Mouse (Mus musculus) lung, postnatal 14 days (tissue): ENCODE measurements at regions not wholly inside any gene's neighbourhood (a gene's known extent, or its start where the extent isn't known, plus 50 kb on each side); places are given as distances from the start of the nearest gene placed in this dataset.
"Not testable (repeated sequence)": the region's sequence is repeated elsewhere in the genome, so short reads cannot be mapped to it uniquely, and the experiment has no call there.

Source experiments
- DNase-seq: peaks from one replicate; pipeline ENCODE4 v3.0.0; 2021

GRCm38 (mm10) chr19:59516957-59517356, 58.8 kb downstream of the Emx2 start:
- no peak for DNase-seq

GRCm38 (mm10) chr19:59519156-59519555, 61.0 kb downstream of the Emx2 start:
- DNase-seq, result no peak

- DNase-seq, result no peak
Measured at GRCm38 (mm10) chr19:59522176-59522575, 64.0 kb downstream of the Emx2 start.

GRCm38 (mm10) chr19:59523356-59523755, 65.2 kb downstream of the Emx2 start:
- DNase-seq, result no peak

- DNase-seq, result no peak
Measured at GRCm38 (mm10) chr19:59564101-59564500, 105.9 kb downstream of the Emx2 start.

- DNase-seq, result no peak
Measured at GRCm38 (mm10) chr19:59568907-59569306, 110.7 kb downstream of the Emx2 start.

GRCm38 (mm10) chr19:59569590-59569989, 111.4 kb downstream of the Emx2 start:
- not testable (repeated sequence) for DNase-seq

GRCm38 (mm10) chr19:59574346-59574745, 116.2 kb downstream of the Emx2 start:
- no peak for DNase-seq

- DNase-seq, result no peak
Measured at GRCm38 (mm10) chr19:59577886-59578285, 119.7 kb downstream of the Emx2 start.

GRCm38 (mm10) chr19:59579676-59580075, 121.5 kb downstream of the Emx2 start:
- no peak for DNase-seq

- peak; percentile 6 for DNase-seq
Measured at GRCm38 (mm10) chr19:59585835-59586234, 127.7 kb downstream of the Emx2 start.

GRCm38 (mm10) chr19:59587303-59587702, 129.1 kb downstream of the Emx2 start:
- no peak for DNase-seq

GRCm38 (mm10) chr19:59588068-59588522, 129.9 kb downstream of the Emx2 start:
- peak; percentile 24 for DNase-seq

GRCm38 (mm10) chr19:59590021-59590420, 131.8 kb downstream of the Emx2 start:
- no peak for DNase-seq

GRCm38 (mm10) chr19:59592060-59592459, 133.9 kb downstream of the Emx2 start:
- no peak for DNase-seq

- no peak for DNase-seq
Measured at GRCm38 (mm10) chr19:59624288-59624795, 166.2 kb downstream of the Emx2 start.

GRCm38 (mm10) chr19:59627681-59628080, 169.5 kb downstream of the Emx2 start:
- no peak for DNase-seq

GRCm38 (mm10) chr19:59628296-59629160, 170.4 kb downstream of the Emx2 start:
- no peak for DNase-seq

- DNase-seq, result no peak
Measured at GRCm38 (mm10) chr19:59629161-59629445, 170.9 kb downstream of the Emx2 start.

GRCm38 (mm10) chr19:59630095-59630494, 171.9 kb downstream of the Emx2 start:
- no peak for DNase-seq

GRCm38 (mm10) chr19:59630706-59631105, 172.5 kb downstream of the Emx2 start:
- no peak for DNase-seq

- no peak for DNase-seq
Measured at GRCm38 (mm10) chr19:59631541-59631940, 173.4 kb downstream of the Emx2 start.

- DNase-seq, result no peak
Measured at GRCm38 (mm10) chr19:59636271-59636670, 178.1 kb downstream of the Emx2 start.

GRCm38 (mm10) chr19:59642606-59643005, 184.4 kb downstream of the Emx2 start:
- DNase-seq, result no peak

- no peak for DNase-seq
Measured at GRCm38 (mm10) chr19:59646231-59646630, 188.1 kb downstream of the Emx2 start.
